Mouse (Mus musculus): ENCODE measurements around the gene Plcd3.

DNA sequence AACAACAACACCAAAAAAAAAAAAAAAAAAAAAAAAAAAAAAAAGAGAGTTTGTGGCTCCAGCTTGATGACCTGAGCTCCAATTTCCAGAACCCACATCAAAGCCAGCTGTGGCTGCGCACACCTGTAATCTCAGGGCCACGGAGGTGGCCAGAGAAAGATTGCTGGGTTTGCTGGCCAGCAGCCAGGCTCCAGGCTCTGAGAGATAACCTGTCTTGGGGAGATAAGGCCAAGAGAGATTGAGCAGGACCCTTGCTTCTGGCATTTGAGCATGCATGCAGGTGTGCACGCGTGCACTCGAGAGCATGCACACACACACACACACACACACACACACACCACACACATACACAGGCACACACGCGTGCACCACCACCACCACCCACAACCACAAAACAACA, 8.2 kb downstream of the Plcd3 start:
- TF ChIP-seq POLR2A (IDR thresholded peaks at IDR 0.05; ENCODE audit: extremely low read depth, insufficient read depth, low read length) (no peak), CTCF (IDR thresholded peaks at IDR 0.05; ENCODE audit: low read depth, low read length) (no peak)
